Mouse (Mus musculus) heart, embryonic 16.5 days (tissue): Measurements from ENCODE around the gene Agr3. TPM values are rescaled to one million over a fixed set of nuclear protein-coding genes. Genes with fewer than 3 reads are reported as not detected.

Experiments used
- polyA plus RNA-seq: library from polyadenylated mRNA; unstranded; fragments of >200 nt; fragmentation: Nextera tagmentation; extraction: Ambion mirVana; gene quantifications from 2 replicates; pipeline ENCODE4 v1.2.1, GENCODE M21; 2015

The Agr3 gene
- polyA plus RNA-seq, 1 experiment from 2014 or later = 0.47 TPM

Other genes starting within 250 kb of the Agr3 start
- gene Agr2, start 67.3 kb downstream of the Agr3 start, polyA plus RNA-seq = 1.7 and 3.3 TPM in 2 replicates
- gene Tspan13, start 116.9 kb downstream of the Agr3 start, polyA plus RNA-seq = 65.3 and 72.3 TPM in 2 replicates
- 26.0 and 26.7 TPM in 2 replicates for gene Ankmy2, start 231.5 kb downstream of the Agr3 start, polyA plus RNA-seq
- 197 and 210 TPM in 2 replicates for gene Bzw2, start 232.5 kb downstream of the Agr3 start, polyA plus RNA-seq